Mouse (Mus musculus) gastrocnemius, adult 2 months (tissue): Measurements from ENCODE around the gene Tet3. TPM values are rescaled to one million over a fixed set of nuclear protein-coding genes. Genes with fewer than 3 reads are reported as not detected.
"Not testable (repeated sequence)": the region's sequence is repeated elsewhere in the genome, so short reads cannot be mapped to it uniquely, and the experiment has no call there.

Experiments
- DNase-seq: peaks from one replicate; pipeline ENCODE4 v3.0.0; 2022
- H3K27ac ChIP-seq: fragments of 200-600 bp; 2 replicates; pipeline ENCODE4 v1.8.1; 2022; ENCODE audit warnings: mild to moderate bottlenecking
- H3K4me3 ChIP-seq: fragments of 200-600 bp; 2 replicates; pipeline ENCODE4 v1.8.1; 2022; ENCODE audit warnings: mild to moderate bottlenecking, moderate library complexity
- CTCF ChIP-seq: fragments of 200-600 bp; IDR thresholded peaks from 2 replicates; pipeline ENCODE4 v1.8.1; 2022; ENCODE audit warnings: antibody characterized with exemption, mild to moderate bottlenecking, moderate library complexity
- intact Hi-C: fragments of 180-260 bp; cut with DNase I; formaldehyde crosslinking; loops from one replicate; pipeline ENCODE4 v1.15.1; 2025
- total RNA-seq, 2 experiments: library from RNA; stranded (reverse); gene quantifications; 2 replicates each; pipeline ENCODE4 v1.2.3; 2021

Gene Tet3
- total RNA-seq, 2 experiments from 2014 or later: 16.4 to 18.0 TPM

DNA sequence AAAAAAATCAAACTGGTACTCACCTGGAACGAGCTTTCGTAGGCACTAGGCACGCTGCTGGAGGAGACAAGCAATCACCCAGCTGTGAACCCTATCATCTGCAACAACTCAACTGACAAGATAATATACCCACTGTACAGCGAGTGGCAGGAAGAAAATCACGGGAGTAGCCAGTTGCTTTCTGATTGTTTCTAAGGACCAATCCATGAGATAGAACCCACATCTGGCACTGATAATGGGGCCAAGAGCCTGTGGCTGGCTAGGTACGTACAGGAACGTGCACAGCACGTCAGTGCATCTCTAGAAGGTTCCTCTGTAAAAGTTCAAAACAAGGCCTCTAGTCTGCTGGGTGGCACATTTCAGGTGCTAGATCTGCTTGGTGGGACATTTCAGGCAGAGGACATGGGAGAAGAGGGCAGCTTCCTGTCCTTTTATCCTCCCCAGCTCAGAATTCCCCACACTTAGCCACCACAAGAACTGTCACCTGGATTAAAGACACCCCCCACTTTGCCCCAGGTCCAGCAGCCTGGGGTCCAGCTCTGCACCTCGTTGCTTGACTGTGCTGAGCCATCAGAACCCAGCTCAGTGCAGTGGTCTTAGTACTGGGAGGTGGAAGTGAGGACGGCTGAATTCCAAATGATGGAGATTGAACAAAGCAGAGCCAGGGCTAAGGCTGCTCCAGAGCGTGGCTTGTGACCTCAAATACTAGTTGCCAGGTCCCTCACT lies 97.2 kb downstream of the Tet3 start:
- Histone ChIP-seq H3K4me3 (no peak overlapping the region), H3K27ac (no peak overlapping the region)
- no peak for DNase-seq
- intact Hi-C loops: no loop called here
- TF ChIP-seq CTCF: no peak

DNA sequence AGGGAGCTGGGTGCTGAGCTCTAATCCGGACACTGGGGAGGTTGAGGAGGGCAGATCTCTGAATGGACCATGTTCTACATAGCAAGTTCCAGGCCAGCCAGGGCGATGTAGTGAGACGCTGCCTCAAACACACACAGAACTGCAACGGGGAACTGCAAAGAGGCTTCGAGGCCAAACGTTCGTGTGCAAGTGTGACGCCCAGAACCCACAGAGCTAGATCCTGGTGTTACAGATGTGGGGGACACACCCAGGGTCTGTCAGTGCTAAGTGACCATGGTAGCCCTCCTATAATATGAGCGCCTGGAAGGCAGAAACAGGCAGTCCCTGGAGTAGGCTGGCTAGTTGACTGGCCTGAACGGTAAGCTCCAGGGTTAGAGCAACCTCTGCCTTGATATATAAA lies 101.4 kb downstream of the Tet3 start:
- DNase-seq: no peak
- Histone ChIP-seq H3K27ac (no peak overlapping the region), H3K4me3 (no peak overlapping the region)
- no peak for TF ChIP-seq CTCF
- intact Hi-C loops: loop anchor here (5.0 kb wide), 1 partner anchor 100 kb away; the partner anchor contains the start of gene Tet3

DNA sequence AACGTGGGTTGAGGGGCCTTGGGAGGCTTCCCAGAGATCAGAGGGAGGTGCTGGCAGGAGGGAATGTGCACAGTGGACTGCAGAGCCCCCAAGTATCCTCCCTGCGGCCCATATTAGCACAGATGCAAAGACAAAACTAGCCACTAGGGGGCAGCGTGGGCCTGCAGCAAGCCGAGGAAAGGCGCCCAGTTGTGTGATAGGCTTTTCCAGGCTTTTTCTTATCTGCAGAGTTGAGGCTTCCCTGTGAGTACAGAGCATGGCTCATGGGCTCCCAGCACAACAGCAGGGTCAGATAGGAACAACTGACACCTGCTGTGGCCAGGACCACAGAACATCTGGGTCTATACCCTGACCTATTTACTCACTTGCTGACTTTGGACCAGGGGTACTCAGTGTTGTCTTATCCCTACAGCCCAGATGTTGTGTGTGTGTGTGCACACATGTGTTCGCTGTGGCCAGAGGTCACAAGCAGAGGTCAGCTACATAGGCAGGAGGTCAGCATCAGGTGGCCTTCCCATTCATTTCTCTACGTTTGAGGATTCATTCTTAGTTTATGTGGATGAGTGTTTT lies 102.2 kb downstream of the Tet3 start:
- H3K4me3 ChIP-seq: no peak overlapping the region
- H3K27ac ChIP-seq: peak overlapping the region; percentile 7; the same call in 1 of the 2 replicates
- intact Hi-C loops: loop anchor here (1.0 to 5.0 kb wide), 2 partner anchors 101 to 157 kb away; partner anchors contain the start of gene Tet3
- peak; percentile 88 for DNase-seq
- peak; percentile 97 for TF ChIP-seq CTCF

DNA sequence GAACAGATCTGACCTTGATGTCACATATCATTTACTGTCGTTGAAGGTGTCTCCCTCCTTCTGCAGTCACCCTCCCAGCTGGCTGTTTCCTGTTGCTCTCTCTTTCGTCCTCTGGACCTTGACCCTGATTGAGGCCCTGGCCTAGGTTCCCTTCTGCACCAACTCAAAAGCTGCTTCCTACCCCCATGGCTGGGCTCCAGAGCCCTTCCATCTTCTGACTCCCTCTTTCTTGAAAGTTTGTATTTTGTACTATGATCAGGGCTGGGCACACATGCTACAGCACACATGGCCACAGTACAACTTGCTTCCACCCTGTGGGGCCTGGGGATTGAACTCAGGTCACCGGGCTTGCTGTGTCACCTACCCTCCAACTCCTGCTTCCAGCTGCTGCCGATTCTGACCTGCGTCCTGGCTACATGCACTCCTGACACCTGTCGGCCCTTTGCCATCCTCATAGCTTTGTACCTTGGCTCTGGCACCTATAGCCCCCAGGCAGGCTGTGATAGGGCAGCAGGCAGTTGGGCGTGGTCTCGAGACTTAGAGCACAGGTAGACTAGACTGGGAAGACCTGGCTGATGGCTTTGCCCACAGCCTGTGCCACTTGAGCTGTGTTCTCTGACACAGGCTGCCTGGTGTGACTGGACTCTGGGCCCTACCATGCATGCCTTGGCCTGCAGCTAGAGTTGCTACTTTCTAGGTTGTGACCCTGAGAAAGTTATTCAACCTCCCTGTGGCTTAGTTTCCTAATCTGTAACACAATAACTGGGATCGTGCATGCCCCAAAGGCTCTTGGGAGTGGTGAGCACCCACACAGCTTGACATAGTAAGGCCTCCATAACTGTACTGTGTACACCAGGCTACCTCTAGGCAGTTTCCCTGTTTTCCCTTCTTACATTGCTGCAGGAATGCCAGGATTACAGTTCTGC lies 103.8 kb downstream of the Tet3 start:
- H3K4me3 ChIP-seq: no peak overlapping the region
- no peak for DNase-seq
- intact Hi-C loops: loop anchor here (5.0 kb wide), 1 partner anchor 102 kb away; the partner anchor contains the start of gene Tet3
- no peak for TF ChIP-seq CTCF
- no peak overlapping the region for H3K27ac ChIP-seq

DNA sequence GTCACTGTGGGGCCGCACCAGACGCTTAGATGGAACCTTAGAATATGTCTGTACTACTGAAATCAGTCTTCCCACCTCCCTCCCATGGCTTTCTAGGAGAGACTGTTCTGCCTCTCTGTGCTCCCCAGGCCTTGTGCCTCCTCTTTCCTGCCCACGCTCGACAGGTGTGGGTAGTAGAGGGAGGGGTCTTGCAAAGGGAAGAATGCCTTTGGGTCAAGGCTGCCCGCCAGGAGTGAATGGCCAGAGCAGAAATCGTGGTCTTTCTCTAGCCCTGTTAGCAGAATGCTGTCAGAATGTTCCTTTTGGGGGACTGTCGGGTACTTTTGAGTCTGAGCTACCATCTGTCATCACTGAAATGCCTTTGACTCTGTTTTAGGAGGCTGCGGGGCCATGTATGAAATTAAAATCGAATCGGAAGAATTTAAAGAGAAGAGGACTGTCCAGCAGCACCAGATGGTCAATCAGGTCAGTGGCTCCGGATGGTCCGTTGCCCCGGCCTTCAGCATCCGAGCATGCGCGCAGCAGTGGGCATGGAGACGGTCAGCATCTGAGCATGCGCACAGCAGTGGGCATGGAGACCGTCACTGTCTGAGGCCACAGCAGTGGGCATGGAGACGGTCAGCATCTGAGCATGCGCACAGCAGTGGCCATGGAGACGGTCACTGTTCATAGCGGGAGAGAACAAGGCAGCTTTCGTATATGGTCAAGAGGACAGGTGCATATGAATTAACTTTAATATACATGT lies 106.0 kb downstream of the Tet3 start:
- DNase-seq: no peak
- Histone ChIP-seq H3K27ac (no peak overlapping the region), H3K4me3 (no peak overlapping the region)
- no peak for TF ChIP-seq CTCF
- intact Hi-C loops: no loop called here

DNA sequence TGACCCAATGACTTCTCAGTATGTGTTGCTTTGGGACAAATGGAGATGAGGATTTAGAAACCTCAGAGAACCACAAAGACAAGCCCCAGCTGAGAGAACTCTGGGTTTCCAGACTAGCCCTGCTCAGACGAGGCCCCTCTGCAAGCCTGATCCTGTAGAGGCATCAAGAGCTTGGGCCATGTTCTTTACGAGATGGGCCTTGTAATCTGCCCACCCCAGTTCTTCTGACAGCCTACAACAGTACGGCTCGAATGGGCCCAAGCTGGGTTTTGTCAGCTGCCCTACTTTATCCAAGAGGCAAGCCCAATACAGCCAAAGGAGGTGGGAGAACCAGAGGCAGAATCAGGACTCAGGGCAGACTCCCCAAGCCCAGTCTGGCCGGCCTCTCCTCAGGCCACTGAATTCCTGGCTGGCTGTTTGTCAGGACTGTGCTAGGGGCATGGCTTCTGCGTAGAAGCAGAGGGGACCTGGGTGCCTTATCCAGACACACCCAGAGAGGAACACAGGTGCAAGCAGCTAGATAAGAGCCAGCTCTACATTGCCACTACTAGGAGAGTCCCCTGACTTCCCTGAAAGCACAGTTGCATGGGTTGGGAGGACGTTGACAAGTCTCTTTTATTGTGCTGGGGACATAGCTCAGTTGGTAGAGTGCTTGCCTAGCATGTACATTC lies 107.3 kb downstream of the Tet3 start:
- intact Hi-C loops: no loop called here
- Histone ChIP-seq H3K27ac (no peak overlapping the region), H3K4me3 (no peak overlapping the region)
- DNase-seq: no peak
- TF ChIP-seq CTCF: no peak

DNA sequence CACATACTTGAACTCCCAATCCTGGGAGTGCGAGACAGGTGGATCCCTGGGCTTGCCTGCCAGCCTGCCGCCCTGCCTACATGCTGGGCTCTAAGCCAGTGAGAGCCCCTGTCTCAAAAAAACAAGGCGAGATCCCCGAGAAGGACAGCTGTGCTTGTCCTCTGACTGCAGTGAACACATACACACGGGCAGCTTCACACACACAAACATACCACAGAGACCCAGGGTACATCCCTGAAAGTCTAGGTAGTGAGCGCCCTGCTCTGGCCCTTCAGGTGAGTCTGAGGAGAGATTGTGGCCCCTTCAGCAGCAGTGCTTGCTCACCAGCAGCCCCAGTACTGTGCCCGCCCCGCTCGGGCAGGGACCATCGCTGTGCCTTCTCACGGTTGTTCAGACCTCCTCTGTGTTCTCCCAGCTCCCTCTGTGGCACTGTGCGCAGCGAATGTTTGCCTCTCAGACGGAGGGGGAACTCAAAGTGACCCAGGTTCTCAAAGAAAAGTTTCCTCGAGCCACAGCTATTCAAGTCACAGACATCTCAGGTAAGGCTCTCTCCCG lies 108.0 kb downstream of the Tet3 start:
- H3K4me3 ChIP-seq: 0 out of 2 replicates have a peak overlapping the region, but pooled peaks have one; percentile 91
- no peak overlapping the region for H3K27ac ChIP-seq
- TF ChIP-seq CTCF: no peak
- DNase-seq: no peak
- intact Hi-C loops: no loop called here

DNA sequence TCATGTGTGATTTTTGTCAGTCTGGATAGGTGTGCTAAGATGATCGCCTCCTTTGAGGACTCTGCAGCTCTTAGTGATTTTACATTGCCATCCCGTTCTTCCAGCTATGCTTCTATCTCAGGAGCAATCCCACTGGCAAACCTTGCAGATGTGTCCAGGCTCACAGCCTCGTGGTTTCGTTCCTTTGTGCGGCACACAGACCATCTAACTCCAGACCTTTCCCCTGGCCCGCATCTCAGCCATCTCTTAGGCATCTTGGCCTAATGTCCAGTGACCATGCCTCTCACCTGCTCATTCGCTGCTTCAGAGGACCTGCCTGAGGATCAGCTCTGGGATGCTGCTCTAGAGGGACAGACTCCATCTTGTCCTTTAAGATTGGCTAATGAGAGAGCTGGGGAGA lies 108.7 kb downstream of the Tet3 start:
- Histone ChIP-seq H3K27ac (peak overlapping the region; percentile 97), H3K4me3 (peak overlapping the region; percentile 91)
- intact Hi-C loops: no loop called here
- no peak for DNase-seq
- TF ChIP-seq CTCF: no peak

DNA sequence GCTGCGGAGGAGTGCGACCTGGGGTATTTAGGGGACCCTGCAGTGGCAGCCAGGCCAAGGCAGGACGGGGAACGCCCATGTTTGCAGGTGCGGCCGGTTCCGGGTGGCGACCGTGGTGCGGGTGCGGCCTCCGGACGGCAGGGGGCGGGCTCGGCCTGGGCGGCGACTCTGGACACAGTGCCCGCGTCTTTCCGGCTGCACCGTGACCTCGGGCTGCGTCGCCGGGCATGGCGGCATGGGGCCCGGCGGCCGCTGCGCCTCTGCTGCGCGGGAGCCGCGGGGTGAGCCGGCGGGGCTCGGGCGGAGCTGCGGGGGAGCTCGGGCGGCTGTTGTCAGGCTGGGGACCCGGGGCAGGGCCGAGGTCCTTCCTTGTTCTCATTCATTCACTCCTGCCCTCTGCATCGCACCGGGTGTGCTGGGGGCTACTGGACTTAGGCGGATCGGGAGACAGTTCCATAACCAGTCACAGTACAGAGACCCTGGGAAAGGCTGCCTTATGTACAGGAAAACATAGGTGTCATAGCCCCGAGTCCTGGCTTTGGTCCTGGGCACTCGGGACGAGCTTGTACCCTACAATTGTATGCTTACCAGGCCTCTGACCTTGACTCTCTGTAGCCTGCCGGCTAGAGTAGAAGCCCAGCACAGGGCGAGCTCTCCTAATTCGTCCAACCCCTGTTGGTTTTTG lies 109.5 kb downstream of the Tet3 start:
- DNase-seq: peak; percentile 94
- H3K4me3 ChIP-seq: peak overlapping the region; percentile 91
- peak overlapping the region; percentile 97 for H3K27ac ChIP-seq
- peak; percentile 99 for TF ChIP-seq CTCF
- intact Hi-C loops: no loop called here

DNA sequence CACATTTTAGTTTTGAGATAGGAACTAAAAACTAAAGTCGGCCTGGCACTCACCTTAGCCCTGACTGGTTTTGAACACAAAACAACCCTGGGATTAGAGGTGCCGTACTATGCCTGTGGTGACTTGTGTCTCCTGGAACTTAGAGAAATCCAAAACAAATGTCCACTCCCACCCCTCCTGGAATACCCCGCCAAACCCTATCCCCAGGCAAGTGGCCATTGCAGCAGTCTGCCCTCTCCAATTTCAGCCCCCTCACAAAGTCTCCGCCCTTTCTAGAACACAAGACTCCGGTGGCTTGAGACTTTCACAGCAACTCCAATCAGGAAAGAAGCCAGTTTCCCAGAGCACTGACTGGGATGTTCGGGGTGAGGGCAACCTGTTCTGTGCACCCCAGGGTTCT lies 110.0 kb downstream of the Tet3 start, which contains the start of gene Bola3:
Bola3 (plus strand) TSS at position 275 of the 400 bp plus-strand sequence.
- no peak for DNase-seq
- intact Hi-C loops: no loop called here
- Histone ChIP-seq H3K27ac (peak within 1 kb of the TSS; percentile 97), H3K4me3 (peak within 1 kb of the TSS; percentile 91)
- TF ChIP-seq CTCF: no peak

DNA sequence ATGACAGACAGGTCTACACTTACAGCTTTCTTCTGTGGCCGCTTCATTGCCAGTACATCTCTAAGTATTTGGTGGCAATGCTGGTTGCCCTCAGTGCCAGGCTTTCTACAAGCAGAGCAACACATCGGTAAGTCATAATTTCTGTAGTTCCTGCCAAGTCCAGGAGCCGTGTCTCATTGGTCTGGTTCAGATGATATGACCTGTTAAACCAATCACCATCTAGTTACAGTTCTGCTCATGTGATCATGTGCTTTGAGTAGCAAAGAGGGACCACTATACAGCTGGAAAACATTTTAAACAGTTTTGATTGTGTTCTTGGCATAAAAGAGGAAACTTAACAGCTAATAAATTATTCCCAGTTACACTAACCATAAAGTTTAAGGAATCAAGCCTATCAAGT lies 111.0 kb downstream of the Tet3 start:
- TF ChIP-seq CTCF: no peak
- H3K27ac ChIP-seq: no peak overlapping the region
- intact Hi-C loops: no loop called here
- no peak overlapping the region for H3K4me3 ChIP-seq
- no peak for DNase-seq

DNA sequence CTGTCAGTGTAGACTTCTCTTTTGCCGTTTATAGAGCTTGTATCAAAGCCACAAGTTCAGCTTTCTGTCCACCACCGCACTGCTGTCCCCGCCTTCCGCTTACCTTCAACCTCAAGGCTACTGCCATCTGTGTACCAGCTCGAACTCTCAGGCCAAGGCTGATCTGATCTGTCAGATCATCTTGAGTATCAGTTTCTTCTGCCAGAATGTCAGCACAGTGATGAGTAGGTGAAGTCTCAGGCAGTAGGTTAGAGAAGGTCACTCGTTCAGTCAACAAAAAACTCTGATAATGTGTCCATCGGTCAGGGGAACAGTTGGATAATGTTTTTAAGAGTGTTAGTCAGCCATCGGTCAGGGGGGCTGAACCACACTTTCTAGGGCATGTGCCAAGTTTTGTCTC lies 113.6 kb downstream of the Tet3 start:
- intact Hi-C loops, DNase-seq, H3K27ac ChIP-seq, H3K4me3 ChIP-seq: not testable (repeated sequence)
